Mouse (Mus musculus): ENCODE measurements at regions not wholly inside any gene's neighbourhood (a gene's known extent, or its start where the extent isn't known, plus 50 kb on each side); places are given as distances from the start of the nearest gene placed in this dataset.

GRCm38 (mm10) chr1:169374686-169375085, 156.6 kb downstream of the Nuf2 start:
- TF ChIP-seq MAX (IDR thresholded peaks at IDR 0.05) (no peak), CTCF (IDR thresholded peaks at IDR 0.05; ENCODE audit: control insufficient read depth, insufficient read depth, insufficient read length) (no peak), MYOD1 (IDR thresholded peaks at IDR 0.05; ENCODE audit: control insufficient read depth, insufficient read length, low read depth) (no peak), CEBPB (IDR thresholded peaks at IDR 0.05; ENCODE audit: low read depth) (no peak), USF1 (IDR thresholded peaks at IDR 0.05; ENCODE audit: low read depth) (no peak), MYOG (IDR thresholded peaks at IDR 0.05; ENCODE audit: control insufficient read depth, extremely low read depth, insufficient read length) (no peak)
